Mouse (Mus musculus): ENCODE results near the gene Sec1.

GRCm38 (mm10) chr7:45682144-45683126 is 11.8 kb downstream of the Sec1 start:
- peak; percentile 96 for TF ChIP-seq CTCF (IDR thresholded peaks at IDR 0.05; ENCODE audit: extremely low read depth, insufficient read depth, insufficient read length, insufficient replicate concordance)
- no peak for TF ChIP-seq POLR2A (IDR thresholded peaks at IDR 0.05; ENCODE audit: low read depth, low read length)
